Mouse (Mus musculus) bone marrow, adult 2 months (tissue): Measurements from ENCODE around the gene Kif24.

Experiments used
- CTCF ChIP-seq: fragments of 200-500 bp; IDR thresholded peaks from 2 replicates; pipeline ENCODE4 v1.5.1; 2011; ENCODE audit warnings: low read length, control low read depth; ENCODE audit not compliant: control insufficient read depth, insufficient read depth
- POLR2A ChIP-seq: fragments of 200-500 bp; IDR thresholded peaks from 2 replicates; pipeline ENCODE4 v1.6.1; 2011; ENCODE audit warnings: low read depth, mild to moderate bottlenecking, control low read depth, low read length, borderline replicate concordance; ENCODE audit not compliant: control insufficient read depth

DNA sequence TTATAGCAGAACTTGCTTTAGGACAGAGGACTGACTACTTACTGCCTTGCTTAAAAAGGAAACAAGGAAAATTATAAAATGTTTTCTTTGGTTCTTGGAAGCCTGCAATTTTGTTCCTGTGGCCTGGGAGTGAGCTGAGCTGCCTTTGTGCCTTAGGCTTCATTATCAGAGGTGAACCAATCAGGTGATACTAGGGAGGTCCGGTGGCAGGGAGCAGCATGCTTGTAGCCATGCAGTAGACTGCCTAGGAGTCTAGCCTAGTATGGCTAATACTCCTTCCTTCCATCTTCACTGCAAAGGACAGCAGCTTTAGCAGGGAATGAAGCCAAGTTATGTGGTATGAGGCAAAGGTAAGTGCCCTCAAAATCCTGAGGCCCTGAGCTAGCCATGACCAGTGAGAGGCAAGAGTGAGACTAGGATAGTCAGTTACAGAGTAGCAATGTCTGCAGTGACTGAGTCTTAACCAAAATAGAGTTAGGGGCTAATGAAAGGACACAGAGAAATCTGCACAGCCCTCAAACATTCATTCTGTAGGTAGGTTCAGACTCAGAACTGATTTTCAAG, 78.2 kb downstream of the Kif24 start:
- TF ChIP-seq POLR2A = no peak
- TF ChIP-seq CTCF = no peak
